ENCODE assay signal across 8 mouse cellular contexts in the genomic region with DNA sequence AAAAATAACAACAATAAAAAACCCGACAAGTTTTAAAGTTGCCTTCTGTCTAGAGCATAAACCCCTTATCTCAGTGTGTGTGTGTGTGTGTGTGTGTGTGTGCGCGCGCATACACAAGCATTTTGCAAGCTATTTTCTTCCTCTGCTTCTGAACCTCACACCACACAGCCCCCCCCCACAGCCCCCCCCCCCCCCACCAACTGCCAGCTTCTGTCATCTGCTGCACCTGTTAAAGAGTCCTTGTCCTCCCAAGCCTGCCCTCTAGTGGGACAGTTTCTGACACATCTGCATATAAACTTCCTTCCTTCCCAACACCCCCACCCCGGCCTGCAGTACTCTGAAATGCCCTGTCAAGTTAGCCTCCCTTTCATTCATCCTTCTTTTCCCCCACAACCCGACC. TPM values are rescaled to one million over a fixed set of nuclear protein-coding genes. Genes with fewer than 3 reads are reported as not detected.
DNase-seq lines count a peak whose midpoint lies in the region; ATAC-seq and TF ChIP-seq lines count a peak whose summit lies in the region.

No protein-coding gene starts in this region.

- peak; percentile 36 for DNase-seq in forebrain, postnatal 0 days
- DNase-seq in 416B (ENCODE audit: low read depth): peak; percentile 87
- peak; percentile 19 for DNase-seq in adrenal gland, postnatal 25 days
- peak; percentile 62 to 69 for DNase-seq in lung, adult 18-20 months
- DNase-seq in spleen, adult 2 months (ENCODE audit: low read depth in 1 of 2, low spot score in 2 of 2): peak; percentile 71 to 85
- no peak for DNase-seq in cerebellum, adult 18-20 months

- H3K4me3 ChIP-seq in forebrain, postnatal 0 days (ENCODE audit: low read depth, low read length): no peak overlapping the region
- H3K4me3 ChIP-seq in forebrain, embryonic 16.5 days (replicated peaks; ENCODE audit: low read length): no peak overlapping the region
- no peak overlapping the region for H3K4me3 ChIP-seq in hindbrain, embryonic 16.5 days (ENCODE audit: low read length)
- no peak overlapping the region for H3K4me3 ChIP-seq in spleen, adult 2 months (ENCODE audit: extremely low read depth, insufficient read depth, insufficient read length)

- no peak overlapping the region for H3K4me2 ChIP-seq in forebrain, postnatal 0 days (ENCODE audit: low read depth)
- H3K4me2 ChIP-seq in forebrain, embryonic 16.5 days (ENCODE audit: low read length): no peak overlapping the region
- no peak overlapping the region for H3K4me2 ChIP-seq in hindbrain, embryonic 16.5 days (ENCODE audit: low read length)

- H3K36me3 ChIP-seq in forebrain, postnatal 0 days (ENCODE audit: insufficient read depth): no peaks in the 10 kb centered on the region
- no peaks in the 10 kb centered on the region for H3K36me3 ChIP-seq in forebrain, embryonic 16.5 days (ENCODE audit: control insufficient read depth, insufficient read depth)
- no peaks in the 10 kb centered on the region for H3K36me3 ChIP-seq in hindbrain, embryonic 16.5 days (ENCODE audit: control insufficient read depth, insufficient read depth, low read length)
- no peaks in the 10 kb centered on the region for H3K36me3 ChIP-seq in spleen, adult 2 months (ENCODE audit: control insufficient read depth, insufficient read depth, low read length)

- no peaks in the 10 kb centered on the region for H3K9me3 ChIP-seq in forebrain, postnatal 0 days (ENCODE audit: low read length)
- H3K9me3 ChIP-seq in forebrain, embryonic 16.5 days (ENCODE audit: control insufficient read depth, low read length): no peaks in the 10 kb centered on the region
- no peaks in the 10 kb centered on the region for H3K9me3 ChIP-seq in hindbrain, embryonic 16.5 days (ENCODE audit: control insufficient read depth, low read length)

- no peaks in the 10 kb centered on the region for H3K4me1 ChIP-seq in forebrain, postnatal 0 days (ENCODE audit: insufficient read depth)
- 0 out of 2 replicates have a peak, but pooled peaks cover 4% of the 10 kb centered on the region for H3K4me1 ChIP-seq in forebrain, embryonic 16.5 days (replicated peaks; ENCODE audit: control insufficient read depth, insufficient read depth, low read length)
- no peaks in the 10 kb centered on the region for H3K4me1 ChIP-seq in hindbrain, embryonic 16.5 days (ENCODE audit: control insufficient read depth, insufficient read depth, low read depth, low read length)
- peaks cover 33% of the 10 kb centered on the region; the same call in 1 of the 2 replicates for H3K4me1 ChIP-seq in spleen, adult 2 months (ENCODE audit: control insufficient read depth, insufficient read depth, insufficient read length)

- ATAC-seq in forebrain, postnatal 0 days: 0 out of 2 replicates have a peak, but pooled peaks have one; percentile 36
- ATAC-seq in forebrain, embryonic 16.5 days: no peak
- ATAC-seq in hindbrain, embryonic 16.5 days: peak; percentile 24; the same call in 1 of the 2 replicates

- no peak overlapping the region for H3K9ac ChIP-seq in forebrain, postnatal 0 days
- H3K9ac ChIP-seq in forebrain, embryonic 16.5 days (replicated peaks; ENCODE audit: low read depth, low read length): no peak overlapping the region
- H3K9ac ChIP-seq in hindbrain, embryonic 16.5 days (ENCODE audit: low read depth, low read length): no peak overlapping the region

- H3K27me3 ChIP-seq in forebrain, postnatal 0 days (ENCODE audit: insufficient read depth, low read length): no peaks in the 10 kb centered on the region
- no peaks in the 10 kb centered on the region for H3K27me3 ChIP-seq in forebrain, embryonic 16.5 days (replicated peaks; ENCODE audit: control insufficient read depth, insufficient read depth, low read length)
- H3K27me3 ChIP-seq in hindbrain, embryonic 16.5 days (replicated peaks; ENCODE audit: control insufficient read depth, insufficient read depth, low read length): no peaks in the 10 kb centered on the region
- H3K27me3 ChIP-seq in spleen, adult 2 months (ENCODE audit: control insufficient read depth, insufficient read depth, low read length): no peaks in the 10 kb centered on the region

- no peak for TF ChIP-seq POLR2A in spleen, adult 2 months (IDR thresholded peaks at IDR 0.05; ENCODE audit: low read depth, low read length)

- 67% methylated on average over 6 of the region's 6 CpGs for WGBS in forebrain, postnatal 0 days
- 64% methylated on average over 6 of the region's 6 CpGs for WGBS in forebrain, embryonic 16.5 days
- WGBS in hindbrain, embryonic 16.5 days: 74% methylated on average over 6 of the region's 6 CpGs
- WGBS in spleen, adult 2 months: 8% methylated on average over 6 of the region's 6 CpGs

- TF ChIP-seq CTCF in forebrain, postnatal 0 days (IDR thresholded peaks at IDR 0.05; ENCODE audit: low read depth): peak; percentile 42
- TF ChIP-seq CTCF in spleen, adult 2 months (IDR thresholded peaks at IDR 0.05; ENCODE audit: extremely low read depth, insufficient read depth, insufficient read length, insufficient replicate concordance): peak; percentile 24; the same call in 1 of the 2 replicates

- H3K27ac ChIP-seq in forebrain, postnatal 0 days (ENCODE audit: low read depth, low read length): no peak overlapping the region
- H3K27ac ChIP-seq in forebrain, embryonic 16.5 days (ENCODE audit: low read length): no peak overlapping the region
- no peak overlapping the region for H3K27ac ChIP-seq in hindbrain, embryonic 16.5 days (ENCODE audit: low read depth, low read length)
- H3K27ac ChIP-seq in spleen, adult 2 months (ENCODE audit: insufficient read depth, low read length): peak overlapping the region; percentile 61

RNA-seq across cellular contexts. Expression of gene Psma6, which starts 4.5 kb away (rescaled TPM):
- total RNA-seq in forebrain, postnatal 0 days (2014; rRNA removed): 131 and 164 TPM in 2 replicates
- 465 and 565 TPM in 2 replicates for polyA plus RNA-seq in forebrain, postnatal 0 days (2015; fragmentation: Nextera tagmentation; extraction: Ambion mirVana)
- polyA plus RNA-seq in forebrain, embryonic 16.5 days (2015; fragmentation: Nextera tagmentation; extraction: Ambion mirVana): 434 and 452 TPM in 2 replicates
- total RNA-seq in adrenal gland, postnatal 25 days (2021): 216 and 229 TPM in 2 replicates
- 383 and 402 TPM in 2 replicates for polyA plus RNA-seq in hindbrain, embryonic 16.5 days (2015; fragmentation: Nextera tagmentation; extraction: Ambion mirVana)
- 16.5 and 20.1 TPM in 2 replicates for polyA plus RNA-seq in spleen, adult 2 months (2012; rRNA removed)

Comparison
In these comparisons a context has a peak if more than half of its experiments do, and no peak if none do; other contexts are left out.
1. DNase-seq: peak in forebrain, postnatal 0 days (single experiment), 416B (single experiment), adrenal gland, postnatal 25 days (single experiment), lung, adult 18-20 months (2 of 2) and spleen, adult 2 months (2 of 2); none in cerebellum, adult 18-20 months (0 of 2).
2. RNA of gene Psma6, which starts 4.5 kb away (polyA plus RNA-seq): 465 to 565 TPM in forebrain, postnatal 0 days, 434 to 452 TPM in forebrain, embryonic 16.5 days and 383 to 402 TPM in hindbrain, embryonic 16.5 days; 16.5 to 20.1 TPM in spleen, adult 2 months; every median in the first group is over 10 times any median in the second.